Mouse (Mus musculus) neural tube, embryonic 14.5 days (tissue): ENCODE results near the gene Lgals3bp. TPM values are rescaled to one million over a fixed set of nuclear protein-coding genes. Genes with fewer than 3 reads are reported as not detected.
A peak's percentile ranks its signal among the peaks of the same experiment; 100 is the strongest.

ENCODE experiments used
- ATAC-seq: fragments of 200-750 bp; cut with Nextera tagmentation; 2 replicates; pipeline ENCODE4 v1.8.0; 2017; ENCODE audit warnings: low read depth, mild to moderate bottlenecking, moderate TSS enrichment, moderate library complexity
- H3K27ac ChIP-seq: fragments of 300-500 bp; sonication (generic); 2 replicates; pipeline ENCODE4 v1.5.1; 2014; ENCODE audit warnings: low read depth, mild to moderate bottlenecking, control low read depth, low read length, moderate library complexity, mixed read lengths
- H3K27me3 ChIP-seq: fragments of 300-500 bp; sonication (generic); 2 replicates; pipeline ENCODE4 v1.6.1; 2014; ENCODE audit warnings: low read length; ENCODE audit not compliant: control insufficient read depth, insufficient read depth
- H3K36me3 ChIP-seq: fragments of 300-500 bp; sonication (generic); 2 replicates; pipeline ENCODE4 v1.6.1; 2014; ENCODE audit warnings: low read length, mixed read lengths; ENCODE audit not compliant: control insufficient read depth, insufficient read depth
- H3K4me1 ChIP-seq: fragments of 300-500 bp; sonication (generic); 2 replicates; pipeline ENCODE4 v1.6.1; 2014; ENCODE audit warnings: low read length; ENCODE audit not compliant: control insufficient read depth, insufficient read depth
- H3K4me2 ChIP-seq: fragments of 300-500 bp; sonication (generic); 2 replicates; pipeline ENCODE4 v1.6.1; 2014; ENCODE audit warnings: mild to moderate bottlenecking, low read depth, low read length, control low read depth
- H3K4me3 ChIP-seq: fragments of 300-500 bp; sonication (generic); 2 replicates; pipeline ENCODE4 v1.5.1; 2014; ENCODE audit warnings: low read depth, low read length, control low read depth, mixed read lengths
- H3K9ac ChIP-seq: fragments of 300-500 bp; sonication (generic); replicated peaks from 2 replicates; pipeline ENCODE4 v1.6.1; 2014; ENCODE audit warnings: low read depth, mild to moderate bottlenecking, control low read depth, low read length, mixed read lengths
- H3K9me3 ChIP-seq: fragments of 300-500 bp; sonication (generic); 2 replicates; pipeline ENCODE4 v1.6.1; 2016; ENCODE audit warnings: low read length; ENCODE audit not compliant: control insufficient read depth
- WGBS: fragments of 180-500 bp; shearing (Covaris S2); extraction: QIAGEN DNeasy Blood & Tissue Kit; methylation state at CpG from one replicate; pipeline ENCODE4 v1.1.7; 2014; 5-methylcytosine and 5-hydroxymethylcytosine counted together
- polyA plus RNA-seq: library from polyadenylated mRNA; unstranded; fragments of >200 nt; fragmentation: Nextera tagmentation; extraction: Ambion mirVana; gene quantifications from 2 replicates; pipeline ENCODE4 v1.2.1, GENCODE M21; 2014

Lgals3bp gene
- polyA plus RNA-seq, 1 experiment from 2014 or later, result 1.9 TPM

DNA sequence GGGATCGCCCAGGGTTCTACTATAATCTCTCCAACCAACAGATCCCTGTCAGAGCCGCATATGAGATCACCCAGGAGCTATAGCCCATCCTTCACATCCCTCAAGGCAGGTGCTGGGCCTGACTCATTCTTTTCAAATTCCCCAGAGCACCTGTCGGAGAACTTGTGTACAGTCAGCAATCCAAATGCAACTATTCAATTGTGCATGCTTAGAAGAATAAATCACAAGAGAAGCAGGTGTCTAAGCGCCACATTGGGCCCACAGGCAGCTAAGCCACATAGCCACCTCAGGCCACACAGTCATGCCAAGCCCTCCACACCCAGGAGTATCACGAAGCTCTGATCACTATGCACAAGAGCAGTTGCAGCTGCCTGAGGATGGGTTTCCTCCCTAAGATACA is 52.4 kb downstream of the Lgals3bp start:
- peaks cover 19% of the 10 kb centered on the region for H3K4me1 ChIP-seq
- no peaks in the 10 kb centered on the region for H3K9me3 ChIP-seq
- H3K4me2 ChIP-seq, result no peak overlapping the region
- H3K36me3 ChIP-seq, result no peaks in the 10 kb centered on the region
- ATAC-seq, result no peak
- no peak overlapping the region for H3K4me3 ChIP-seq
- 88% methylated on average over 5 of the region's 5 CpGs for WGBS
- no peaks in the 10 kb centered on the region for H3K27me3 ChIP-seq
- H3K27ac ChIP-seq, result no peak overlapping the region
- no peak overlapping the region for H3K9ac ChIP-seq

DNA sequence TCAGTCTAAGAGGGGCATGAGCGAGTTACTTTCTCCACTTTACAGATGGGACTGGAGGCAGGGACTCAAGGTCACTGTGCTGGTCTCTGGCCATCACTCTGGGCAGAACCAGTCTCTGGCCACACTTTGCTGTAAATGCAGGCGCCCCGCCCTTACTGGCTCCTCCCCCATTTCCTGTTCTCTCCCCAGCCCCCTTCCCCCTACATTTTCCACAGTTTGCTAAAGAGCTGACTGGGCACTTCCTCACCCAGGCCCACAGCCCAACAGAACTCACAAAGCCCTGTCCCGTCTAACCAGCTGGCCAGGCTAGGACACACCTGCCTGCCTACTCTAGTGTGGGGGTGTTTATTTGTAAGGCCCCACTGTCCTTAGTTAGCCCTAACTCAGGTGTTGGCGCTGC is 53.0 kb downstream of the Lgals3bp start:
- 62% methylated on average over 5 of the region's 5 CpGs for WGBS
- Histone ChIP-seq H3K4me3 (no peak overlapping the region), H3K36me3 (no peaks in the 10 kb centered on the region), H3K9ac (no peak overlapping the region), H3K4me2 (no peak overlapping the region), H3K27me3 (no peaks in the 10 kb centered on the region), H3K9me3 (no peaks in the 10 kb centered on the region), H3K27ac (no peak overlapping the region), H3K4me1 (peaks cover 13% of the 10 kb centered on the region; the same call in 1 of the 2 replicates)
- no peak for ATAC-seq

DNA sequence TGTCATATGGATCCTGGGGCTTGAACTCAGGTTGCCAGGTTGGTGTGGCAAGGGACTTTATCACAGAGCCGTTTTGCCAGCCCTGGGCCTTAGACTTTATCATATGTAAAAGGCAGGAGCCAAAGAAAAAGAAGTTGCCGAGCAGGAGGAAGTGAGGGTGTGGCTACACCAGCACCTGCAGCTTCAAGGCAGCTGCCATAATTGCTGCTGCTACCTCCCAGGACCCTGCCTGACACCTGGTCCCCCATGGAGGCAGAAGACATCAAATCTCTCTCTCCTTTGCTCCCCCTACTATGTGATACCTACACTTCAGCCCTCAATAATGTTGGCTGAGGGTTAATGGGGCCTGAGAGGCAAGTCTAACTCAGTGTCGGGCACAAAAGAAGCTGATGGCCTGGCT is 53.5 kb downstream of the Lgals3bp start:
- WGBS, result 51% methylated on average over 3 of the region's 3 CpGs
- Histone ChIP-seq H3K9ac (no peak overlapping the region), H3K4me3 (no peak overlapping the region), H3K27me3 (no peaks in the 10 kb centered on the region), H3K36me3 (no peaks in the 10 kb centered on the region), H3K4me1 (0 out of 2 replicates have a peak, but pooled peaks cover 10% of the 10 kb centered on the region), H3K27ac (no peak overlapping the region), H3K9me3 (no peaks in the 10 kb centered on the region), H3K4me2 (no peak overlapping the region)
- no peak for ATAC-seq

DNA sequence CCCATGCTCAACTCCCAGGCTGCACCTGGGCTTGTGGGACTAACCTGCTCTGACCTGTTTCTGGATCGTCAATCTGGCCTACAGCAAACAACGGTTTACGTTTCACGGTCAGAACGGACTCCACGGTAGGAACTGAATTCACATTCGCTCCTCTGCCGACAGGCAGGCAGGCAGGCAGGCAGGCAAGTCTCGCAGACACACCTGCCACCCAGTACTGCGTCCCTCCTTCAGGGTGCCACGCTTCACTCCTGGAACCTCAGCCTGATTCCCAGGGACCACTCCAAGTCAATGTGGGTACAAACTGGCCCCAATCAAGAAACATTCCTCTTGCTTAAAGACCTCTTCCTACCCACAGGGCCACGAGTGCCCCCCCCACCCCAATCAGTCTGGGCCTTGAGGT is 54.0 kb downstream of the Lgals3bp start:
- ATAC-seq, result no peak
- Histone ChIP-seq H3K36me3 (no peaks in the 10 kb centered on the region), H3K9ac (no peak overlapping the region), H3K27ac (no peak overlapping the region), H3K4me1 (0 out of 2 replicates have a peak, but pooled peaks cover 7% of the 10 kb centered on the region), H3K4me3 (no peak overlapping the region), H3K9me3 (no peaks in the 10 kb centered on the region), H3K4me2 (no peak overlapping the region), H3K27me3 (no peaks in the 10 kb centered on the region)
- 88% methylated on average over 12 of the region's 12 CpGs for WGBS

GRCm38 (mm10) chr11:118347391-118347790 is 54.5 kb downstream of the Lgals3bp start:
- no peaks in the 10 kb centered on the region for H3K9me3 ChIP-seq
- 89% methylated on average over 2 of the region's 2 CpGs for WGBS
- no peaks in the 10 kb centered on the region for H3K36me3 ChIP-seq
- no peak overlapping the region for H3K27ac ChIP-seq
- no peak overlapping the region for H3K4me3 ChIP-seq
- H3K4me2 ChIP-seq, result no peak overlapping the region
- ATAC-seq, result no peak
- no peaks in the 10 kb centered on the region for H3K27me3 ChIP-seq
- H3K4me1 ChIP-seq, result peaks cover 8% of the 10 kb centered on the region; the same call in 1 of the 2 replicates
- no peak overlapping the region for H3K9ac ChIP-seq

GRCm38 (mm10) chr11:118346395-118347096 is 55.3 kb downstream of the Lgals3bp start:
- Histone ChIP-seq H3K27ac (no peak overlapping the region), H3K4me3 (no peak overlapping the region), H3K9ac (no peak overlapping the region), H3K9me3 (no peaks in the 10 kb centered on the region), H3K36me3 (no peaks in the 10 kb centered on the region), H3K4me1 (peaks cover 14% of the 10 kb centered on the region; the same call in 1 of the 2 replicates), H3K4me2 (no peak overlapping the region), H3K27me3 (no peaks in the 10 kb centered on the region)
- WGBS, result 81% methylated on average over 8 of the region's 8 CpGs
- no peak for ATAC-seq

DNA sequence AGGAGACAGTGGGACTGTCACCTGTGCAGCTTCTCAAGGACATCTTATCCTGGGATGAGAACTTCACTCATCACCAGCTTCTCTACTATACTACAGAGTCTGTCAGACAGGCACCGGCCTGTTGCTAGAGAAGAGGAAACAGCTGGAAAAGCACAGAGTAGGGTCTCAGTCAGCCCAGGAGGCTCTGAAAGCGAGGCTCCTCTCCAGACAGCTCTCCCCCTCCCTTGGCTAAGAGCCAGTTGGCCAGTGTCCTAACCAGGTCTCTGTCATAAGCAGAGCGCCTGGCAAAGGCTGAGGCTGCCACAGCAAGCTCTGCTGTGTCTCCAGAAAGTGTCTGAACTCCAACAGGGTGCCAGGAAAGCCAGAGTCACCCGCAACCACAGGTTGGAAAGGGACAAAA is 56.2 kb downstream of the Lgals3bp start:
- no peaks in the 10 kb centered on the region for H3K27me3 ChIP-seq
- no peak overlapping the region for H3K4me2 ChIP-seq
- H3K9ac ChIP-seq, result no peak overlapping the region
- H3K4me3 ChIP-seq, result no peak overlapping the region
- no peaks in the 10 kb centered on the region for H3K36me3 ChIP-seq
- H3K27ac ChIP-seq, result no peak overlapping the region
- H3K9me3 ChIP-seq, result no peaks in the 10 kb centered on the region
- 44% methylated on average over 4 of the region's 4 CpGs for WGBS
- peak; percentile 74; the same call in 1 of the 2 replicates for ATAC-seq
- H3K4me1 ChIP-seq, result peaks cover 14% of the 10 kb centered on the region; the same call in 1 of the 2 replicates

- Histone ChIP-seq H3K4me1 (peaks cover 14% of the 10 kb centered on the region; the same call in 1 of the 2 replicates), H3K9me3 (no peaks in the 10 kb centered on the region), H3K27ac (no peak overlapping the region), H3K4me3 (no peak overlapping the region), H3K4me2 (no peak overlapping the region), H3K36me3 (no peaks in the 10 kb centered on the region), H3K27me3 (no peaks in the 10 kb centered on the region), H3K9ac (no peak overlapping the region)
- 74% methylated on average over 2 of the region's 2 CpGs for WGBS
- no peak for ATAC-seq
Measured at GRCm38 (mm10) chr11:118343629-118344028, 58.3 kb downstream of the Lgals3bp start.
